Comparison of ENCODE assay signal across 21 mouse cellular contexts in genomic region chr3:86802825-86803224, GRCm38 (mm10).
DNase-seq lines count a peak whose midpoint lies in the region; ATAC-seq and TF ChIP-seq lines count a peak whose summit lies in the region.
"Had no signal": no experiment of that assay in that cellular context is flagged by ENCODE, and none has a peak within 500 bp of the region (broad histone marks: within the 10 kb centered on the region; RNA-seq: fewer than 3 reads in every experiment).

No protein-coding gene starts in this region.

- H3K4me2 ChIP-seq in forebrain, postnatal 0 days (ENCODE audit: low read depth) = no peak overlapping the region
- H3K4me2 ChIP-seq in forebrain, embryonic 13.5 days = no peak overlapping the region
- no peak overlapping the region for H3K4me2 ChIP-seq in hindbrain, postnatal 0 days (ENCODE audit: low read depth, low read length)
- no peak overlapping the region for H3K4me2 ChIP-seq in hindbrain, embryonic 16.5 days (ENCODE audit: low read length)
- H3K4me2 ChIP-seq in liver, embryonic 12.5 days = no peak overlapping the region
- no peak overlapping the region for H3K4me2 ChIP-seq in kidney, embryonic 14.5 days (replicated peaks; ENCODE audit: low read depth, low read length)
- H3K4me2 ChIP-seq: forebrain, embryonic 12.5 days; heart, embryonic 13.5 days; midbrain, embryonic 12.5 days; neural tube, embryonic 15.5 days; stomach, embryonic 15.5 days had no signal

- H3K36me3 ChIP-seq in forebrain, postnatal 0 days (ENCODE audit: insufficient read depth) = peaks cover 40% of the 10 kb centered on the region
- peaks cover 58% of the 10 kb centered on the region for H3K36me3 ChIP-seq in forebrain, embryonic 13.5 days (ENCODE audit: poor library complexity, severe bottlenecking)
- H3K36me3 ChIP-seq in hindbrain, postnatal 0 days (ENCODE audit: insufficient read depth, low read length) = peaks cover 19% of the 10 kb centered on the region
- H3K36me3 ChIP-seq in hindbrain, embryonic 16.5 days (ENCODE audit: control insufficient read depth, insufficient read depth, low read length) = peaks cover 20% of the 10 kb centered on the region
- H3K36me3 ChIP-seq in liver, embryonic 12.5 days = no peaks in the 10 kb centered on the region
- H3K36me3 ChIP-seq in kidney, embryonic 14.5 days (ENCODE audit: control insufficient read depth, insufficient read depth, low read length) = no peaks in the 10 kb centered on the region
- H3K36me3 ChIP-seq: stomach, embryonic 15.5 days had no signal

- peak; percentile 42 for ATAC-seq in forebrain, postnatal 0 days
- no peak for ATAC-seq in forebrain, embryonic 13.5 days
- ATAC-seq in hindbrain, postnatal 0 days = peak; percentile 76
- ATAC-seq in hindbrain, embryonic 16.5 days = no peak
- no peak for ATAC-seq in liver, embryonic 12.5 days
- ATAC-seq in kidney, embryonic 14.5 days (ENCODE audit: low FRiP score, low TSS enrichment) = no peak

- no peak for DNase-seq in forebrain, postnatal 0 days
- no peak for DNase-seq in hindbrain, postnatal 0 days (ENCODE audit: low spot score)
- peak; percentile 38 for DNase-seq in 416B (ENCODE audit: low read depth)
- DNase-seq in cerebellum, adult 2 months = no peak
- DNase-seq: adrenal gland, postnatal 25 days; cerebellum, adult 11 months; embryo, embryonic 11 days; gastrocnemius, postnatal 36 days; kidney, adult 11 months; thymus, adult 2 months had no signal

- peaks cover 4% of the 10 kb centered on the region; the same call in 1 of the 2 replicates for H3K4me1 ChIP-seq in forebrain, postnatal 0 days (ENCODE audit: insufficient read depth)
- H3K4me1 ChIP-seq in forebrain, embryonic 13.5 days = 0 out of 2 replicates have a peak, but pooled peaks cover 2% of the 10 kb centered on the region
- H3K4me1 ChIP-seq in hindbrain, postnatal 0 days (ENCODE audit: insufficient read depth, low read length) = no peaks in the 10 kb centered on the region
- H3K4me1 ChIP-seq in hindbrain, embryonic 16.5 days (ENCODE audit: control insufficient read depth, insufficient read depth, low read depth, low read length) = peaks cover 13% of the 10 kb centered on the region
- peaks cover 52% of the 10 kb centered on the region for H3K4me1 ChIP-seq in liver, embryonic 12.5 days
- H3K4me1 ChIP-seq in cerebellum, adult 2 months (ENCODE audit: control insufficient read depth, insufficient read depth, low read length) = peaks cover 3% of the 10 kb centered on the region; the same call in 1 of the 2 replicates
- no peaks in the 10 kb centered on the region for H3K4me1 ChIP-seq in kidney, embryonic 14.5 days (ENCODE audit: control insufficient read depth, insufficient read depth, low read length)
- H3K4me1 ChIP-seq: midbrain, embryonic 12.5 days; stomach, embryonic 15.5 days had no signal

- no peaks in the 10 kb centered on the region for H3K9me3 ChIP-seq in forebrain, postnatal 0 days (ENCODE audit: low read length)
- no peaks in the 10 kb centered on the region for H3K9me3 ChIP-seq in forebrain, embryonic 13.5 days (replicated peaks)
- H3K9me3 ChIP-seq in hindbrain, postnatal 0 days (ENCODE audit: low read length) = no peaks in the 10 kb centered on the region
- no peaks in the 10 kb centered on the region for H3K9me3 ChIP-seq in hindbrain, embryonic 16.5 days (ENCODE audit: control insufficient read depth, low read length)
- H3K9me3 ChIP-seq in liver, embryonic 12.5 days (replicated peaks) = no peaks in the 10 kb centered on the region
- no peaks in the 10 kb centered on the region for H3K9me3 ChIP-seq in kidney, embryonic 14.5 days (ENCODE audit: control insufficient read depth, low read length)
- H3K9me3 ChIP-seq: forebrain, embryonic 12.5 days; heart, embryonic 13.5 days; midbrain, embryonic 12.5 days; neural tube, embryonic 15.5 days; stomach, embryonic 15.5 days had no signal

- H3K4me3 ChIP-seq in forebrain, postnatal 0 days (ENCODE audit: low read depth, low read length) = no peak overlapping the region
- H3K4me3 ChIP-seq in forebrain, embryonic 13.5 days = no peak overlapping the region
- H3K4me3 ChIP-seq in hindbrain, postnatal 0 days (ENCODE audit: low read length) = no peak overlapping the region
- no peak overlapping the region for H3K4me3 ChIP-seq in hindbrain, embryonic 16.5 days (ENCODE audit: low read length)
- H3K4me3 ChIP-seq in liver, embryonic 12.5 days = no peak overlapping the region
- no peak overlapping the region for H3K4me3 ChIP-seq in cerebellum, adult 2 months (replicated peaks; ENCODE audit: insufficient read depth, low read depth, low read length)
- no peak overlapping the region for H3K4me3 ChIP-seq in kidney, embryonic 14.5 days (ENCODE audit: low read length)
- H3K4me3 ChIP-seq: forebrain, embryonic 12.5 days; heart, embryonic 13.5 days; midbrain, embryonic 12.5 days; neural tube, embryonic 15.5 days; stomach, embryonic 15.5 days had no signal

- TF ChIP-seq CTCF in forebrain, postnatal 0 days (IDR thresholded peaks at IDR 0.05; ENCODE audit: low read depth) = no peak
- no peak for TF ChIP-seq CTCF in hindbrain, postnatal 0 days (IDR thresholded peaks at IDR 0.05; ENCODE audit: low read depth)
- no peak for TF ChIP-seq CTCF in cerebellum, adult 2 months (IDR thresholded peaks at IDR 0.05; ENCODE audit: borderline replicate concordance, insufficient read depth, low read depth, low read length)

- 65% methylated on average over 8 of the region's 8 CpGs for WGBS in forebrain, postnatal 0 days
- 70% methylated on average over 8 of the region's 8 CpGs for WGBS in forebrain, embryonic 13.5 days
- 36% methylated on average over 8 of the region's 8 CpGs for WGBS in hindbrain, postnatal 0 days
- WGBS in hindbrain, embryonic 16.5 days = 37% methylated on average over 8 of the region's 8 CpGs
- 20% methylated on average over 8 of the region's 8 CpGs for WGBS in liver, embryonic 12.5 days (ENCODE audit: insufficient replicate concordance)
- WGBS in cerebellum, adult 2 months = 25% methylated on average over 8 of the region's 8 CpGs
- WGBS in kidney, embryonic 14.5 days = 71% methylated on average over 8 of the region's 8 CpGs

- H3K27ac ChIP-seq in forebrain, postnatal 0 days (ENCODE audit: low read depth, low read length) = no peak overlapping the region
- no peak overlapping the region for H3K27ac ChIP-seq in forebrain, embryonic 13.5 days
- peak overlapping the region; percentile 56; the same call in 1 of the 2 replicates for H3K27ac ChIP-seq in hindbrain, postnatal 0 days
- no peak overlapping the region for H3K27ac ChIP-seq in hindbrain, embryonic 16.5 days (ENCODE audit: low read depth, low read length)
- H3K27ac ChIP-seq in liver, embryonic 12.5 days = peak overlapping the region; percentile 48
- H3K27ac ChIP-seq in cerebellum, adult 2 months (ENCODE audit: insufficient read depth, low read length) = no peak overlapping the region
- no peak overlapping the region for H3K27ac ChIP-seq in kidney, embryonic 14.5 days (ENCODE audit: low read depth, low read length)
- H3K27ac ChIP-seq: forebrain, embryonic 12.5 days; heart, embryonic 13.5 days; kidney, postnatal 0 days; midbrain, embryonic 12.5 days; neural tube, embryonic 15.5 days; stomach, embryonic 15.5 days had no signal

- TF ChIP-seq POLR2A in cerebellum, adult 2 months (IDR thresholded peaks at IDR 0.05; ENCODE audit: borderline replicate concordance, insufficient read depth, low read length) = no peak

- H3K9ac ChIP-seq in forebrain, postnatal 0 days = no peak overlapping the region
- no peak overlapping the region for H3K9ac ChIP-seq in forebrain, embryonic 13.5 days
- H3K9ac ChIP-seq in hindbrain, postnatal 0 days (replicated peaks; ENCODE audit: low read length) = no peak overlapping the region
- H3K9ac ChIP-seq in hindbrain, embryonic 16.5 days (ENCODE audit: low read depth, low read length) = no peak overlapping the region
- no peak overlapping the region for H3K9ac ChIP-seq in liver, embryonic 12.5 days
- H3K9ac ChIP-seq in kidney, embryonic 14.5 days (ENCODE audit: low read depth, low read length) = no peak overlapping the region
- H3K9ac ChIP-seq: forebrain, embryonic 12.5 days; heart, embryonic 13.5 days; midbrain, embryonic 12.5 days; neural tube, embryonic 15.5 days; stomach, embryonic 15.5 days had no signal

- H3K27me3 ChIP-seq in forebrain, postnatal 0 days (ENCODE audit: insufficient read depth, low read length) = no peaks in the 10 kb centered on the region
- no peaks in the 10 kb centered on the region for H3K27me3 ChIP-seq in forebrain, embryonic 13.5 days
- H3K27me3 ChIP-seq in hindbrain, postnatal 0 days (ENCODE audit: insufficient read depth, low read length) = no peaks in the 10 kb centered on the region
- no peaks in the 10 kb centered on the region for H3K27me3 ChIP-seq in hindbrain, embryonic 16.5 days (replicated peaks; ENCODE audit: control insufficient read depth, insufficient read depth, low read length)
- H3K27me3 ChIP-seq in liver, embryonic 12.5 days (replicated peaks) = no peaks in the 10 kb centered on the region
- H3K27me3 ChIP-seq in cerebellum, adult 2 months (ENCODE audit: control insufficient read depth, insufficient read depth, low read length) = no peaks in the 10 kb centered on the region
- H3K27me3 ChIP-seq in kidney, embryonic 14.5 days (ENCODE audit: control insufficient read depth, insufficient read depth, low read length) = no peaks in the 10 kb centered on the region; the same call in 1 of the 2 replicates
- H3K27me3 ChIP-seq: CH12.LX; forebrain, embryonic 12.5 days; heart, embryonic 13.5 days; midbrain, embryonic 12.5 days; neural tube, embryonic 15.5 days; stomach, embryonic 15.5 days had no signal

Comparison
In these comparisons a context has a peak if more than half of its experiments do, and no peak if none do; other contexts are left out.
1. ATAC-seq: peak in forebrain, postnatal 0 days (single experiment) and hindbrain, postnatal 0 days (single experiment); none in forebrain, embryonic 13.5 days (single experiment), hindbrain, embryonic 16.5 days (single experiment), liver, embryonic 12.5 days (single experiment) and kidney, embryonic 14.5 days (single experiment).
2. H3K27ac ChIP-seq: peak in hindbrain, postnatal 0 days (single experiment) and liver, embryonic 12.5 days (single experiment); none in forebrain, postnatal 0 days (single experiment), forebrain, embryonic 13.5 days (single experiment), hindbrain, embryonic 16.5 days (single experiment), cerebellum, adult 2 months (single experiment) and kidney, embryonic 14.5 days (single experiment).